Mouse (Mus musculus) MEL-GATA-1-ER (cell line): ENCODE data around the gene Tmem164.
"Not testable (repeated sequence)": the region's sequence is repeated elsewhere in the genome, so short reads cannot be mapped to it uniquely, and the experiment has no call there.

ENCODE experiments used
- DNase-seq: peaks from one replicate; pipeline ENCODE4 v3.0.0-alpha.2; 2012; ENCODE audit warnings: low read depth; ENCODE audit errors: extremely low read depth

Gene Tmem164

GRCm38 (mm10) chrX:142681056-142681615 lies at the start of gene Tmem164:
Gene Tmem164 (plus strand): TSS chrX:142681406.
- peak; percentile 96 for DNase-seq

- DNase-seq, result not testable (repeated sequence)
These were observed 48.2 kb upstream of the Tmem164 start for GRCm38 (mm10) chrX:142632990-142633389.

- no peak for DNase-seq
These were observed 34.0 kb upstream of the Tmem164 start for GRCm38 (mm10) chrX:142647202-142647601.

GRCm38 (mm10) chrX:142650117-142650764 lies 31.0 kb upstream of the Tmem164 start:
- DNase-seq, result no peak

GRCm38 (mm10) chrX:142664704-142665422 lies 16.3 kb upstream of the Tmem164 start:
- peak; percentile 46 for DNase-seq

GRCm38 (mm10) chrX:142665423-142665805 lies 15.8 kb upstream of the Tmem164 start:
- DNase-seq, result no peak

GRCm38 (mm10) chrX:142669312-142670091 lies 11.7 kb upstream of the Tmem164 start:
- no peak for DNase-seq

- no peak for DNase-seq
These were observed 11.1 kb upstream of the Tmem164 start for GRCm38 (mm10) chrX:142670121-142670520.

- DNase-seq, result no peak
These were observed 10.1 kb upstream of the Tmem164 start for GRCm38 (mm10) chrX:142671141-142671540.

- no peak for DNase-seq
These were observed 8.5 kb upstream of the Tmem164 start for GRCm38 (mm10) chrX:142672701-142673100.

- DNase-seq, result peak; percentile 24
These were observed 4.0 kb upstream of the Tmem164 start for GRCm38 (mm10) chrX:142677193-142677592.

- DNase-seq, result peak; percentile 96
These were observed 2.4 kb upstream of the Tmem164 start for GRCm38 (mm10) chrX:142678499-142679474.

GRCm38 (mm10) chrX:142679502-142680250 lies 1.5 kb upstream of the Tmem164 start:
- DNase-seq, result peak; percentile 71

GRCm38 (mm10) chrX:142680391-142681055 lies 683 bp upstream of the Tmem164 start:
- peak; percentile 84 for DNase-seq

GRCm38 (mm10) chrX:142681616-142682141 lies 473 bp downstream of the Tmem164 start:
- DNase-seq, result peak; percentile 49

GRCm38 (mm10) chrX:142682176-142682820 lies 1.1 kb downstream of the Tmem164 start:
- DNase-seq, result peak; percentile 20

GRCm38 (mm10) chrX:142682990-142683389 lies 1.8 kb downstream of the Tmem164 start:
- DNase-seq, result no peak

- no peak for DNase-seq
These were observed 3.5 kb downstream of the Tmem164 start for GRCm38 (mm10) chrX:142684674-142685073.
